Mouse (Mus musculus) limb, embryonic 11.5 days (tissue): Measurements from ENCODE around the gene Mbd3. TPM values are rescaled to one million over a fixed set of nuclear protein-coding genes. Genes with fewer than 3 reads are reported as not detected.

Experiments used
- ATAC-seq: fragments of 200-750 bp; cut with Nextera tagmentation; 2 replicates; pipeline ENCODE4 v1.8.0; 2017; ENCODE audit warnings: low read depth; ENCODE audit not compliant: insufficient number of reproducible peaks, low FRiP score, low TSS enrichment
- DNase-seq: peaks from one replicate; pipeline ENCODE4 v3.0.0-alpha.2; 2015; ENCODE audit warnings: low spot score
- H3K27ac ChIP-seq: fragments of 300-500 bp; sonication (generic); replicated peaks from 2 replicates; pipeline ENCODE4 v1.5.1; 2014; ENCODE audit warnings: low read depth, mild to moderate bottlenecking, low read length
- H3K27me3 ChIP-seq: fragments of 300-500 bp; sonication (generic); 2 replicates; pipeline ENCODE4 v1.6.1; 2014; ENCODE audit warnings: mild to moderate bottlenecking, low read length, mixed read lengths; ENCODE audit not compliant: control insufficient read depth, insufficient read depth
- H3K36me3 ChIP-seq: fragments of 300-500 bp; sonication (generic); 2 replicates; pipeline ENCODE4 v1.6.1; 2014; ENCODE audit warnings: mild to moderate bottlenecking, low read length, moderate library complexity, mixed read lengths; ENCODE audit not compliant: control insufficient read depth, insufficient read depth
- H3K4me1 ChIP-seq: fragments of 300-500 bp; sonication (generic); 2 replicates; pipeline ENCODE4 v1.6.1; 2014; ENCODE audit warnings: low read length, mixed read lengths; ENCODE audit not compliant: control insufficient read depth, insufficient read depth
- H3K4me2 ChIP-seq: fragments of 300-500 bp; sonication (generic); 2 replicates; pipeline ENCODE4 v1.6.1; 2014; ENCODE audit warnings: low read depth, mild to moderate bottlenecking, moderate library complexity; ENCODE audit not compliant: severe bottlenecking
- H3K4me3 ChIP-seq: fragments of 300-500 bp; sonication (generic); 2 replicates; pipeline ENCODE4 v1.5.1; 2014; ENCODE audit warnings: low read depth, low read length
- H3K9ac ChIP-seq: fragments of 300-500 bp; sonication (generic); 2 replicates; pipeline ENCODE4 v1.6.1; 2014; ENCODE audit warnings: mild to moderate bottlenecking, low read length
- H3K9me3 ChIP-seq: fragments of 300-500 bp; sonication (generic); 2 replicates; pipeline ENCODE4 v1.6.1; 2016; ENCODE audit warnings: low read length; ENCODE audit not compliant: control insufficient read depth
- WGBS: fragments of 180-500 bp; shearing (Covaris S2); extraction: QIAGEN DNeasy Blood & Tissue Kit; methylation state at CpG from one replicate; pipeline ENCODE4 v1.1.7; 2014; 5-methylcytosine and 5-hydroxymethylcytosine counted together
- microRNA-seq: library from miRNA; unstranded; fragments of <30 nt; microRNA quantifications from one replicate; pipeline ENCODE4, GENCODE M21; 2016
- polyA plus RNA-seq: library from polyadenylated mRNA; unstranded; fragments of >200 nt; fragmentation: Nextera tagmentation; extraction: Ambion mirVana; gene quantifications from 2 replicates; pipeline ENCODE4 v1.2.1, GENCODE M21; 2014

The Mbd3 gene
- polyA plus RNA-seq, 1 experiment from 2014 or later, result 337 TPM

DNA sequence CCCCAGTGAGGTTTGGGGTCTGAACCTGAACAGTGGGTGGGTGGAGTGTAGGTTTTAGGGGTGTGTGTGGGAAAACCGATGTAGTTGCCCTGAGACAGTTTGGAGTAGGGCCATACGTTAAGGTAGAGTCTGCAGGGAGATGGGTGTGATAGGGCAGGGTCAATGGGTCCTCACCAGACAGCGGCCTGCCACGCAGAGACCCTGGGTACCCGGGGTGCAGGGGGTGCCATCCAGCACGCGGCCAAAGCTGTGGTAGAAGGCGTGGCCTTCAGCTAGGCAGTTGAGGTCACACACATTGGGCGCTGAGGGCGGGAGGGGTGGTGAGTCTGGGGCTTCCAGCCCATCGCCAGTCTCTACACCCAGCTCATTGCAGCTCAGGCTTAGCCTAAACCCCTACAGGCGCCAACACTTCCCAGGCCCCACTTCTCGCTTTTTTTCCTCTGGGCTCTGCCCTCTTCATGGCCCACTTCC lies 55.9 kb downstream of the Mbd3 start:
- Histone ChIP-seq H3K4me3 (no peak overlapping the region), H3K27ac (no peak overlapping the region), H3K4me1 (peaks cover 9% of the 10 kb centered on the region), H3K4me2 (no peak overlapping the region), H3K9me3 (no peaks in the 10 kb centered on the region), H3K9ac (no peak overlapping the region), H3K36me3 (no peaks in the 10 kb centered on the region), H3K27me3 (peaks cover 82% of the 10 kb centered on the region)
- ATAC-seq, result no peak
- WGBS, result 27% methylated on average over 13 of the region's 13 CpGs
- no peak for DNase-seq

- ATAC-seq (peak; percentile 45; the same call in 1 of the 2 replicates), DNase-seq (peak; percentile 62)
- Histone ChIP-seq H3K27me3 (peaks cover 77% of the 10 kb centered on the region), H3K36me3 (no peaks in the 10 kb centered on the region), H3K9ac (no peak overlapping the region), H3K4me1 (peaks cover 7% of the 10 kb centered on the region), H3K4me3 (peak overlapping the region; percentile 18; the same call in 1 of the 2 replicates), H3K4me2 (peak overlapping the region; percentile 37; the same call in 1 of the 2 replicates), H3K9me3 (no peaks in the 10 kb centered on the region), H3K27ac (no peak overlapping the region)
- WGBS, result under 1% methylated on average over 30 of the region's 33 CpGs
Observed at GRCm38 (mm10) chr10:80342749-80343424, 56.5 kb downstream of the Mbd3 start.

Small RNA genes within 50 kb of the gene (microRNA-seq; reads per million reads assigned to microRNA genes)
- not detected for gene Gm22721

Other genes starting within 250 kb of the Mbd3 start
- 67.9 and 68.1 TPM in 2 replicates for gene Cirbp, start 233.6 kb downstream of the Mbd3 start, polyA plus RNA-seq
- gene 1600002K03Rik, start 226.6 kb downstream of the Mbd3 start, polyA plus RNA-seq, result 5.9 and 7.2 TPM in 2 replicates
- gene Efna2, start 220.1 kb downstream of the Mbd3 start, polyA plus RNA-seq, result 51.3 and 54.8 TPM in 2 replicates
- 84.6 and 87.1 TPM in 2 replicates for gene Mum1, start 173.1 kb downstream of the Mbd3 start, polyA plus RNA-seq
- 266 and 281 TPM in 2 replicates for gene Ndufs7, start 150.4 kb downstream of the Mbd3 start, polyA plus RNA-seq
- 18.9 and 20.1 TPM in 2 replicates for gene Gamt, start 138.5 kb downstream of the Mbd3 start, polyA plus RNA-seq
- 51.7 and 55.6 TPM in 2 replicates for gene Dazap1, start 138.1 kb downstream of the Mbd3 start, polyA plus RNA-seq
- gene Rps15, start 107.1 kb downstream of the Mbd3 start, polyA plus RNA-seq, result 1,071 TPM in 2 replicates
- 4.5 and 5.0 TPM in 2 replicates for gene Apc2, start 103.6 kb downstream of the Mbd3 start, polyA plus RNA-seq
- 38.1 and 45.0 TPM in 2 replicates for gene 2310011J03Rik, start 79.0 kb downstream of the Mbd3 start, polyA plus RNA-seq
- 4.4 and 5.3 TPM in 2 replicates for gene Pcsk4, start 70.1 kb downstream of the Mbd3 start, polyA plus RNA-seq
- 5.2 and 7.2 TPM in 2 replicates for gene Reep6, start 69.6 kb downstream of the Mbd3 start, polyA plus RNA-seq
- gene Adamtsl5, start 51.1 kb downstream of the Mbd3 start, polyA plus RNA-seq, result 0.28 and 0.41 TPM in 2 replicates
- 0.49 and 0.61 TPM in 2 replicates for gene Plk5, start 43.1 kb downstream of the Mbd3 start, polyA plus RNA-seq
- gene Mex3d, start 11.9 kb downstream of the Mbd3 start, polyA plus RNA-seq, result 9.8 and 10.4 TPM in 2 replicates
- gene Uqcr11, start 7.3 kb upstream of the Mbd3 start, polyA plus RNA-seq, result 527 and 533 TPM in 2 replicates
- gene Tcf3, start 34.1 kb upstream of the Mbd3 start, polyA plus RNA-seq, result 232 and 248 TPM in 2 replicates
- gene Onecut3, start 95.3 kb upstream of the Mbd3 start, polyA plus RNA-seq, result not detected in 2 replicates
- gene Atp8b3, start 139.6 kb upstream of the Mbd3 start, polyA plus RNA-seq, result 0.37 and 0.48 TPM in 2 replicates
- 27.2 and 32.6 TPM in 2 replicates for gene Rexo1, start 162.0 kb upstream of the Mbd3 start, polyA plus RNA-seq
- gene Klf16, start 177.8 kb upstream of the Mbd3 start, polyA plus RNA-seq, result 5.7 and 6.6 TPM in 2 replicates
- gene Abhd17a, start 190.8 kb upstream of the Mbd3 start, polyA plus RNA-seq, result 114 and 121 TPM in 2 replicates
- gene Scamp4, start 203.3 kb upstream of the Mbd3 start, polyA plus RNA-seq, result 68.8 and 73.0 TPM in 2 replicates
- 9.7 and 9.8 TPM in 2 replicates for gene Adat3, start 203.3 kb upstream of the Mbd3 start, polyA plus RNA-seq
- 2.1 and 2.6 TPM in 2 replicates for gene Gm49322, start 206.5 kb upstream of the Mbd3 start, polyA plus RNA-seq
- gene Csnk1g2, start 223.3 kb upstream of the Mbd3 start, polyA plus RNA-seq, result 126 and 152 TPM in 2 replicates